Mouse (Mus musculus): ENCODE results near the gene Trim52. TPM values are rescaled to one million over a fixed set of nuclear protein-coding genes. Genes with fewer than 3 reads are reported as not detected.

Trim52 gene
- polyA plus RNA-seq, 1 experiment = not detected

DNA sequence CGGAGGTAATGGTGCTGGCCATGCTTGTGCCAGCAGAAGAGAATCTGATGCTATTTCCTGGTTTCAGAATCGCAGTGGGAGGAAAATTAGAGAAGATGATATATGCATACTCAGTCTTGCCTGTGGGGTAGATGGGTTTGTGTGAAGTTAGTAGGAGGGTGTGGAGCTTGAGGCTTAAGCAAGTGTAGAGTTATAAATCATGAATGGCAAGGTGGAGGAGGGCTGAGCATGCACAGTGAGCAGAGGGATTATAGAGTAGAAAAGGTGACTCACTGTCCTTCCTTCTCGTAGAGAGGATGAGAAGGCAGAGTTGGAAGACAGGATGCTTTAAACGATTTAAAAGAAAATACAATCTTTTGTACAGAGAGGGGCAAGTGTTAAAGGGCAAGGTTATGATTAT, 72.2 kb downstream of the Trim52 start:
- WGBS = 89% methylated on average over 4 of the region's 4 CpGs
- no peak overlapping the region for H3K4me3 ChIP-seq (replicated peaks; ENCODE audit: insufficient read depth, low read depth, low read length)
- TF ChIP-seq CTCF (IDR thresholded peaks at IDR 0.05; ENCODE audit: borderline replicate concordance, insufficient read depth, low read depth, low read length) (no peak), POLR2A (IDR thresholded peaks at IDR 0.05; ENCODE audit: borderline replicate concordance, insufficient read depth, low read length) (no peak)
- H3K27me3 ChIP-seq (ENCODE audit: control insufficient read depth, insufficient read depth, low read length) = no peaks in the 10 kb centered on the region
- no peaks in the 10 kb centered on the region; the same call in 1 of the 2 replicates for H3K4me1 ChIP-seq (ENCODE audit: control insufficient read depth, insufficient read depth, low read length)
- H3K27ac ChIP-seq (ENCODE audit: insufficient read depth, low read length) = no peak overlapping the region
- no peak for DNase-seq

GRCm38 (mm10) chr14:106179102-106179727, 73.2 kb downstream of the Trim52 start:
- 77% methylated on average over 8 of the region's 8 CpGs for WGBS
- no peak overlapping the region for H3K27ac ChIP-seq (ENCODE audit: insufficient read depth, low read length)

DNA sequence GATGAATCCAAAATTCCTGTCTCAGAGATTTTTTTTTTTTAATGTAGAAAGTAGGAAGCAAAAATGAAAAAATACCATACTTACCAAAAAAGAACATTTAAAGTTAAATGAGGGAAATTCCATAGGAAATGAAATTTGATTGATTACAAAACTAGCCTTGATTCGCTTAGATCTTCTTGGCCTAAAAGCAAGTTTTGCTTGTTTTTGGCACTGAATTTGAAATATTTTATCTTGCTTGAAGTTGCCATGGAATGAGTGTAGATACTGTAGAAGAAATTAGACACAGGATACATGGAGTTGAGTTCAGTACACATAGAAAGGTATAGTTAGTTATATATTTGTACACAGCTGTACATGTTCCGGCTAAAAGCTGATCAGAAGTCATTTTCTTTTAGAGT, 73.7 kb downstream of the Trim52 start:
- no peaks in the 10 kb centered on the region for H3K27me3 ChIP-seq (ENCODE audit: control insufficient read depth, insufficient read depth, low read length)
- H3K4me1 ChIP-seq (ENCODE audit: control insufficient read depth, insufficient read depth, low read length) = no peaks in the 10 kb centered on the region; the same call in 1 of the 2 replicates
- H3K4me3 ChIP-seq (replicated peaks; ENCODE audit: insufficient read depth, low read depth, low read length) = no peak overlapping the region
- no peak for TF ChIP-seq CTCF (IDR thresholded peaks at IDR 0.05; ENCODE audit: borderline replicate concordance, insufficient read depth, low read depth, low read length)
- TF ChIP-seq POLR2A (IDR thresholded peaks at IDR 0.05; ENCODE audit: borderline replicate concordance, insufficient read depth, low read length) = no peak
- no peak overlapping the region for H3K27ac ChIP-seq (ENCODE audit: insufficient read depth, low read length)
- no peak for DNase-seq
- 97% methylated on average over 2 of the region's 2 CpGs for WGBS

More at GRCm38 (mm10) chr14:106179102-106179727, 73.2 kb downstream of the Trim52 start:
- no peaks in the 10 kb centered on the region for H3K27me3 ChIP-seq (ENCODE audit: control insufficient read depth, insufficient read depth, low read length)
- no peak overlapping the region for H3K4me3 ChIP-seq (replicated peaks; ENCODE audit: insufficient read depth, low read depth, low read length)
- TF ChIP-seq CTCF (IDR thresholded peaks at IDR 0.05; ENCODE audit: borderline replicate concordance, insufficient read depth, low read depth, low read length) (no peak), POLR2A (IDR thresholded peaks at IDR 0.05; ENCODE audit: borderline replicate concordance, insufficient read depth, low read length) (no peak)
- no peaks in the 10 kb centered on the region; the same call in 1 of the 2 replicates for H3K4me1 ChIP-seq (ENCODE audit: control insufficient read depth, insufficient read depth, low read length)
- DNase-seq = no peak

GRCm38 (mm10) chr14:106180616-106181015, 74.6 kb downstream of the Trim52 start:
- Histone ChIP-seq H3K27ac (ENCODE audit: insufficient read depth, low read length) (no peak overlapping the region), H3K4me3 (replicated peaks; ENCODE audit: insufficient read depth, low read depth, low read length) (no peak overlapping the region), H3K4me1 (ENCODE audit: control insufficient read depth, insufficient read depth, low read length) (no peaks in the 10 kb centered on the region; the same call in 1 of the 2 replicates), H3K27me3 (ENCODE audit: control insufficient read depth, insufficient read depth, low read length) (no peaks in the 10 kb centered on the region)
- DNase-seq = peak in 1 of 2 experiments; percentile 36
- TF ChIP-seq CTCF (IDR thresholded peaks at IDR 0.05; ENCODE audit: borderline replicate concordance, insufficient read depth, low read depth, low read length) = no peak
- no peak for TF ChIP-seq POLR2A (IDR thresholded peaks at IDR 0.05; ENCODE audit: borderline replicate concordance, insufficient read depth, low read length)

GRCm38 (mm10) chr14:106183985-106184384, 78.0 kb downstream of the Trim52 start:
- Histone ChIP-seq H3K4me1 (ENCODE audit: control insufficient read depth, insufficient read depth, low read length) (no peaks in the 10 kb centered on the region), H3K4me3 (replicated peaks; ENCODE audit: insufficient read depth, low read depth, low read length) (no peak overlapping the region), H3K27ac (ENCODE audit: insufficient read depth, low read length) (no peak overlapping the region), H3K27me3 (ENCODE audit: control insufficient read depth, insufficient read depth, low read length) (no peaks in the 10 kb centered on the region)
- WGBS = 73% methylated on average over 3 of the region's 3 CpGs
- TF ChIP-seq POLR2A (IDR thresholded peaks at IDR 0.05; ENCODE audit: borderline replicate concordance, insufficient read depth, low read length) (no peak), CTCF (IDR thresholded peaks at IDR 0.05; ENCODE audit: borderline replicate concordance, insufficient read depth, low read depth, low read length) (no peak)
- no peak for DNase-seq

Other genes with a start within 250 kb of the Trim52 start
- 38.1 and 39.8 TPM in 2 replicates for gene Spry2, start 209.4 kb upstream of the Trim52 start, polyA plus RNA-seq (2012; rRNA removed)

All from cerebellum, adult 2 months (tissue).